Mouse (Mus musculus) G1E (cell line): Measurements from ENCODE around the gene Emilin3.

Experiments used
- CTCF ChIP-seq: IDR thresholded peaks from 2 replicates; pipeline ENCODE4 v1.5.1; 2012; ENCODE audit warnings: low read depth, low read length, inconsistent platforms, mixed read lengths
- GATA1 ChIP-seq: IDR thresholded peaks from 2 replicates; pipeline ENCODE4 v1.6.1; 2012; ENCODE audit warnings: borderline replicate concordance, low read length, inconsistent platforms, mixed read lengths
- GATA2 ChIP-seq: IDR thresholded peaks from 2 replicates; pipeline ENCODE4 v1.6.1; 2012; ENCODE audit warnings: low read depth, low read length, inconsistent platforms, borderline replicate concordance
- POLR2AphosphoS5 ChIP-seq: IDR thresholded peaks from 2 replicates; pipeline ENCODE4 v1.6.1; 2012; ENCODE audit warnings: low read depth, low read length, inconsistent platforms; ENCODE audit not compliant: insufficient replicate concordance
- TAL1 ChIP-seq: conservative IDR thresholded peaks from 2 replicates; pipeline ENCODE4 v1.6.1; 2012; ENCODE audit warnings: low read depth, low read length, inconsistent platforms, mixed read lengths

GRCm38 (mm10) chr2:160887859-160888258 lies 24.3 kb downstream of the Emilin3 start:
- TF ChIP-seq CTCF (no peak), POLR2AphosphoS5 (no peak), GATA2 (no peak), GATA1 (no peak), TAL1 (no peak)
